Mouse (Mus musculus): ENCODE data around the gene Trp53bp1. TPM values are rescaled to one million over a fixed set of nuclear protein-coding genes. Genes with fewer than 3 reads are reported as not detected.
A peak's percentile ranks its signal among the peaks of the same experiment; 100 is the strongest.

Trp53bp1 gene
- polyA plus RNA-seq (2017; shearing (Covaris generic)) = 10 to 100 TPM; 32.2 to 41.0 (median 38.0) TPM

- peak; percentile 100 for ATAC-seq
Observed at GRCm38 (mm10) chr2:121271236-121271927, at the start of gene Trp53bp1. TSS of gene Trp53bp1 (minus strand) at chr2:121271407.

- no peak for ATAC-seq
Observed at GRCm38 (mm10) chr2:121316278-121316677, 45.1 kb upstream of the Trp53bp1 start.

- no peak for ATAC-seq
Observed at GRCm38 (mm10) chr2:121308997-121309416, 37.8 kb upstream of the Trp53bp1 start.

- no peak for ATAC-seq
Observed at GRCm38 (mm10) chr2:121300036-121300435, 28.8 kb upstream of the Trp53bp1 start.

DNA sequence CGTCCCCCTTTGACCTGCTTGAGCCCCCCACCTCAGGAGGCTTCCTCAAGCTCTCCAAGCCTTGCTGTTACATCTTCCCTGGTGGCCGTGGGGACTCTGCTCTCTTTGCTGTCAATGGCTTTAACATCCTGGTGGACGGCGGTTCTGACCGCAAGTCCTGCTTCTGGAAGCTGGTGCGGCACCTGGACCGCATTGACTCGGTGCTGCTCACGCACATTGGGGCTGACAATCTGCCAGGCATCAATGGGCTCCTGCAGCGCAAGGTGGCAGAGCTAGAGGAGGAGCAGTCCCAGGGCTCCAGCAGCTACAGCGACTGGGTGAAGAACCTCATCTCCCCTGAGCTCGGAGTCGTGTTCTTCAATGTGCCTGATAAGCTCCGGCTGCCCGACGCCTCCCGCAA, 28.3 kb upstream of the Trp53bp1 start:
- no peak for ATAC-seq

DNA sequence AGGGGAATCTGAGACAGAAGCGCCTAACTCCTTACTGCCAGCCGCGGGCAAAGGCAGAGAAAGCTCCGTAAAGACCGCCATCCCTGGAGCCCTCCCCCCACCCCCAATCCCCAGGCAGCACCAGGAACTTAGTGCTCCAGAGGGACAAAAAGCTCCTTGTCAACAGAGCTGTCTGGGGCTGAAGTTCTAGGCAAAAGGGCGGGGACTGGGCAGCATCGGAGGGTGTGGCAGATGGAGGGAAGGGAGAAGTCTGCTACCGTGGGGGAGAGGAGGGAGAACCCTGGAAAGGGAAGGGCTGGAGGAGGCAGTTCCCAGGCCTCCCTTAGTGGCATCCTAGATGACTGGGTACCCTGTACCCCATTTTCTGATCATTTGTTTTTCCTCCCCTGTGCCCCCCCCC, 26.9 kb upstream of the Trp53bp1 start:
- no peak for ATAC-seq

GRCm38 (mm10) chr2:121297701-121298100, 26.5 kb upstream of the Trp53bp1 start:
- ATAC-seq = no peak

DNA sequence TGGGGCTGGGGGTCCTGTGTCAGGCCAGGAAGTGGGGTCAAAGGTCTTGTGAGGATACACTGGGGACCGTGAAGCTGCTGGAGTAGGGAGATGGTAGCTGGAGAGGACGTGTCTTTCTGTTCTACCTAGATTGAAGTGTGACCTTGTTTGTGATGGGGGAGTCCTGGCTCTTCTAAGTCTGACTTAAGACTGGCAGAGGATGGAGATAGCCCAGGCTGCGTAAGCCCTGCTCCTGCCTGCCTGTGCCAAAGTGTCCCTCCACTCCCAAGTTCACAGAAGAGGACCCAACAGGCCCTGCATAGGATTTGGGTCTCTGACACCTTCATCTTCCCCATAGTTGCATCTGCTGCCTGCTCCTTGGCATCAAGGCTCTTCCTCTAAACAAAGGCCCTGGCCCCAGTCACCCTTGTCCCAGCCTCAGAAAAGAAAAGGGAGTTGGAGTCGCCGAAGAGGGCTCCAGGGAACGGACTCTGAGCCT, 25.6 kb upstream of the Trp53bp1 start:
- no peak for ATAC-seq

GRCm38 (mm10) chr2:121295608-121296571, 24.7 kb upstream of the Trp53bp1 start:
- ATAC-seq = no peak

DNA sequence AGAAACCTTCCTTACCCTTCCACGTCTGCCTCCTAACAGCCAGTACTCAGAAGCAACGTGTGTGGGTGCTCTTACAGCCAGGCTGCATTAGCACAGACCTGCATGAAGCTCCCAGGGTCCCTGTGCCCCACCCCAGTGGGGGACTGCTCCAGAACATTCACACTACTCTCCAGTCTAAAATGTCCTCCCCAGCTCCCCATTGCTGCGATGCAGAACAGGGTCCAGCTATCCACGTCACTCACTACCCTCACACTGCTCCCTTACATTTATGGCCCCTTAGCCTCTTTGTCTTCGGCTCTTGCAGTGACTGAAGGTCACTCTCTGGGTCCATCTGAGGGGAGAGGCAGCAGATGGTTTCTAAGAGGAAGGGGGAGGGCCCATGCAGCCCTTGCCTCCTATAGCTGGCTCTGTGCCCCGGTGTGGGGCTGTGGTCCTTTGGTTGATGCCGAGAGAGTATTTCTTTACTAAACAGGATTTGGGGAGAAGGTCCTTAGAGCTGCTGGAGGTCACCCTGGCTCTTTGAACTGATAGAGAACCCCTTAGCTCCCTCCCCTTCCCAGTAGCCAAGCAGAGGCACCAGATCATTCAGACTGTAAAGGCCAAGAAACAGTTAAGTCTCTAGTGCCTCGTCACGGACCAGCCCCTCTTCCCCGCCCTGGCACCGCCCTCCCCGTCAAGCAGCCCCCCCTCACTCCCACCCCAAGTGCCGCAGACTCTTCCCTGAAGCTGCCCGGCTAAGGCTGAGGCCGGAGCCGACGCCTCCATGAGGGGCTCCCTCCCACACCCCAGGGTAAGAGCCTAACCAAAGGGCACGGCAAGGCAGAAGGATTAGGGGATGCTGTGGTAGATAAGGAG, 23.8 kb upstream of the Trp53bp1 start:
- ATAC-seq = no peak

- no peak for ATAC-seq
Observed at GRCm38 (mm10) chr2:121294182-121294581, 23.0 kb upstream of the Trp53bp1 start.

GRCm38 (mm10) chr2:121292316-121293013, 21.3 kb upstream of the Trp53bp1 start:
- no peak for ATAC-seq

GRCm38 (mm10) chr2:121289730-121290540, 18.7 kb upstream of the Trp53bp1 start:
- no peak for ATAC-seq

DNA sequence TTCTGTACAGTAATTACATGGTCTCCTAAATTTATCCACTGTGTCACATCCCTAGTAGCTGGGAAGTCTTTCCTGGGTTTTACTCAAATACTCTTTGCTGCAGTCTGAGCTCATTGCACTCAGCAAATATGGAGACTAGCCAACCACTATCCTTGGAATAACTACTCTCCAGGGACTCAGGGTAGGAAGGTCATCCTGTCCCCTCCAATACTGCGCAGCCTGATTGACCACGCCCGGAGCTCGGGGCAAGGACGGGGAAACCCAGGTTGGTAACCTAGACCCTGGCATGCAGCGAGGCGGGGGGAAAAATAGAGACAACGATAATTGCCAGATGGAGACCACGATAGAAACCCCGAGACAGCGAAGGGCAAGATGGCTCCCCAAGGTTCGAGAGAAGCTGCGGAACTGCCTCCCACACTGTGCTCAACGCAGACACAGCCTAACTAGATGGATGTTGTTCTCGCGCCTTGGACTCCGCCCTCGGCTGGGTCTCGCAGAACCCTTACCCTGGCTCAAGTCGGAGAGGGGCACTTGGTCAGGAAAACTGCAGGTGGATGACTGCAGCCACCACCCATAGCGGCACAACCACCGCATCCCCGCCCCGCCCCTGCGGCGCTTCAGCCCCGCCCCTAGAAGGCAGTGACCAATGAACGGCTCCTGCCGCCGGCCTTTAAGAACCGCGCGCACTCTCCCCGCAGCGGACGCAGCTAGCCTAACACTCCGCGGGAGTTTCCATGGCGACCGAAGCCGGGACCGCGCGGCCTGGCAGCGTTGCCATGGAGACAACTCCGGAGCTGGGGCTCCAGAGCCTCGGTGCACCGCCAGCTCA, 17.9 kb upstream of the Trp53bp1 start, which contains the start of gene Map1a:
TSS of gene Map1a (plus strand) at position 700 of the 829 bp plus-strand sequence.
- peak; percentile 97 for ATAC-seq

- no peak for ATAC-seq
Observed at GRCm38 (mm10) chr2:121287850-121288249, 16.6 kb upstream of the Trp53bp1 start.

DNA sequence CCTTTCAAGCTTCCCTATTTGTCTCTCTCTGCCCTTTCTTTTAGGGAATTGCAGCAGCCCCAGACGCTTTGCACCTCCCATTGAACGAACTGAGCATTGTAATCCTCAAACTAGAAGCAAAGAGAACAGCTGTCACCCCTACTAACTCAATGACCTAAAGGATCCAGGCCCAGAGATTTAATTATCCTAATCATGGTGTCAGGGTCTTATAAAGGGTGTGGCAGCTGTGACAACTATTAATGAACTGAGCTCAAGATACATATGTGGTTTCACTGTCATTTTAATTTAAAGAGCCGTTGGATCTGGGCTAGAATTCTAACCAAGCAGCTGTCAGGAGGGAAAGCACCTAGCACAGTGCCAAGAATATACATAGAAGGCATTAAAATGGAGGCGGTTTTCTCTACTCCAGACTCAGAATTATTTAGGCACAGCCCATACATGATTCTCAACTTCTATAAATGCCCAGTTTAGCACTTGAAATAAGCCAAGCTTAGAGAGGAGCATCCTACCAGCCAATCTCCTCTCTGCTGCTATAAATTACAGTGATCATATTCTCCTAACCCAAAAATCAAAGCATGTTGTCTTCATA, 815 bp upstream of the Trp53bp1 start:
- ATAC-seq = no peak

- ATAC-seq = peak; percentile 46
Observed at GRCm38 (mm10) chr2:121270521-121271235, 529 bp downstream of the Trp53bp1 start.

- no peak for ATAC-seq
Observed at GRCm38 (mm10) chr2:121268446-121268845, 2.8 kb downstream of the Trp53bp1 start.

- ATAC-seq = no peak
Observed at GRCm38 (mm10) chr2:121249758-121250157, 21.4 kb downstream of the Trp53bp1 start.
